Mouse (Mus musculus) A20 (cell line): ENCODE data around the gene C9orf72.

Experiments used
- DNase-seq: peaks from one replicate; pipeline ENCODE4 v3.0.0-alpha.2; 2011; ENCODE audit warnings: low read depth, low spot score

Gene C9orf72

DNA sequence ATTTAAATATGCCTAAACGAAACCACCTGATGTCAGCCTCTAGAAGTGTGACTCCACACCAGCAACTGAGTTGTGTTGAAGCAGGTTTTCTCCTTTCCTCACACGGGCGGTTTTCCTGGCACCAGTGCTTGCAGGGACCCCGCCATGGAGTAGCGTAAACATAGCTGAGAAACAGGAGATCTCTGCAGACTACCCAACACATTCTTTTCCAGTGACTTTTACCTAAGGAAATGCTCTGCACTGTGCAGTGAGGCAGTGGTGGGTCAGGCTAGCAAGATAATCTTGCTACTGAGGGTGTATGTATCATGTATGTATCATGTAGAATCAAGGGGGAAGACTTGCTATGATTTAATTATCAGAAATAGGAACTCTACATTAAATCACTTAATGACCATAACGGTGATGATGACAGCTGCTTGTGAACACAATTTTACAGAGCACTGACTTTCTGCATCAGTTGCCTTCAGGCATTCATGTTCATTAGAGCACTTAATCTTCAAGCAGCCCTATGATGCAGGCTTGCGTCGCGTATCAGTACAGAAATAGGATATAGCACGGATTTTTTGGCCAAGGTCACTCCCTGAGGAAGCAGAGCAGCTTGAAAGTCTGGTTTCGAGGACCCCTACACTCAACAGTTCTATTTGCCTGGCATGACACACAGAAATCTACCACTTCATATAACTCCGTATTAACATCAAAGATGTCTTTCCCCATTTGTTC is 47.9 kb downstream of the C9orf72 start:
- no peak for DNase-seq

DNA sequence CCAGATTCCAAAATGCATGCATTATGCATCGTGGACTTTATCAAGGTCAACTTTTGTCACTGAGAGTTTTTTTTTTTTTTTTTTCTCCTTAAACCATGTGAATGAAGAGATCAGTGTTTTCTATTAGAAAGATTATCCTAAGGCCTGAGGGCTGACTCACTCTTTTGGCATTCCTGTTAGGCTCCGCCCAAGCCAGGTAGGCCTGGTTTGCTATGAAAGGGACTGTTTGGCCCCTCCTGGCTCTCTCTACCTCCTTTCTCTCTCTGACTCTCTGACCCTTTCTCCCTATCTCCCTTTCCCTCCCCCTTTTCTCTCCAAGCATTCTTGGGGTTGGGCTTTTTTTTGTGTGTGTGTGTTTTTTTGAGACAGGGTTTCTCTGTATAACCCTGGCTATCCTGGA is 50.4 kb downstream of the C9orf72 start:
- DNase-seq: no peak

DNA sequence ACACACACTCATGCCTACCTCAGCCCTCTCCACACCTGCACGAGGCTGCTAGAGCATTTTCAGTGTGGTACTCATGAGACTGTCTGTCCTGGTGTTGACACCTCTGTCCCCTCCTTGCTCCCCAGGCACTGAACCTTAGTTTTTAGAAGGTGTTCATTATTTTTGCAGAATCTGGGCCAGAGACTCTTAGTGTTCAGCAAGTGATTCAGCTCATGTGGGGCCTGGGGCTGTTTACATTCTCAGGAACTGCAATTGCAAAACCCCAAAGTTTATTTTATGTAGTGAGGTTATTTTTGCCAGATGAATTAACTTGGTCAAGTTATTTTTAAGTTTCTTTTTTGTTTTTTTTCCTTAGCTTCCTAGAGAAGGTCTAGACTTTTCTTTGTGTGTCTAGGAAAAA is 52.4 kb downstream of the C9orf72 start:
- DNase-seq: no peak

DNA sequence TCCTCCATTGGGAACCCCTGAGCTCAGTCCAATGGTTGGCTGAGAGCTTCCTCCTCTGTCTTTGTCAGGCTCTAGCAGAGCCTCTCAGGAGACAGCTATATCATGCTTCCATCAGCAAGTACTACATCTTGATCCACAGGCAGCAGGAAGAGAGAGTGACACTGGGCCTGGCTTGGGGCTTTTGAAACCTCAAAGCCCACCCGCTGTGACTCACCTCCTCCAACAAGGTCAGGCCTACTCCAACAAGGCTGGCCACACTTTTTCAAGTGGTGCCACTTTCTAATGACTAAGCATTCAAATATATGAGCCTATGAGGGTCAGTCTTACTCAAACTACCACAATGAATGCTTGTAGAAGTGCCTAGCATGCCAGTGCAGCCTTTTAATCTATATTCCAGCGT is 53.5 kb downstream of the C9orf72 start:
- no peak for DNase-seq

DNA sequence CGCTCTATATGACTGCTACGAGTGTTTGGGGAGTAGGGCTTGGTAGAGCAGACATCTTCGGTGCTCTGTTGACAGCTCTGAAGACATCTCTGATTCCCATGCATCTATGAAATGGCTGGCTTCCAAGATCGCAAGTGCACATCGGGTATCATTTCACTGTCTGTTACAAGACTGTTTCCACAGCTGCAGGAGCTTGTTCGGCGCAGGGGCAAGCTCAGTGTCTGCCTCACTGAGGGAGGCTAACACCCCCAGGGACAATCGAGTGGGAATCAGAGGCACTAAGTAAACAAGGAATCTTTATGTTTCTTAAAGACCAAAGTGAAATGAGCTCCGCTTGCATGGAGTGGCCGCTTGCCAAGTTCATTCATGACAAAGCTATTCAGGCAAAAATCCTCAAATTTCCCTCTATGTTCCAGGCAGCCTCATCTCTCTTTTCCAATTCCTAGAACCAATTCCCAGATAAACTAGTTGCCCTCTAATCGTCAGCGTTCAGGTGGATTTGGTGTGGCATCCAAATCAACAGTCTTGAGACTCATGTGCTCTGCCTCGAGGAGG is 56.3 kb downstream of the C9orf72 start:
- DNase-seq: no peak

DNA sequence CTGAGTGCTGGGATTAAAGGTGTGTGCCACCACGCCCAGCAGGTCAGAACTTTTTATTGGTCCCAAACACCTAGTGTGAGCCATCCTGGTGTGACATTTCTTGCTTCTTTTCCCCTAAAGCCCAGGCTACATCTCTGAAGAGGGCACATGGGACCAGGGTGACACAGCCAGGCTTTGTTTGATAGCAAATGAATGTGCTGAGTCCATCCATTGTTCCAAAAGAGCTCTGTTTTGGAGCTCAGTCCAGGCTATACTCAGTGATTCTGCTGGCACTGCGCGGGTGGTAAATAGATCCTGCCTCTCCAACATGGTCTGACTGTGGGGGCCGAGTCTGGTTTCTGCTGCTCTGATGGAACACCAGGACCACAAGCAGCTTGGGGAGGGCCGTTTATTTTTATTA is 58.1 kb downstream of the C9orf72 start:
- DNase-seq: no peak

DNA sequence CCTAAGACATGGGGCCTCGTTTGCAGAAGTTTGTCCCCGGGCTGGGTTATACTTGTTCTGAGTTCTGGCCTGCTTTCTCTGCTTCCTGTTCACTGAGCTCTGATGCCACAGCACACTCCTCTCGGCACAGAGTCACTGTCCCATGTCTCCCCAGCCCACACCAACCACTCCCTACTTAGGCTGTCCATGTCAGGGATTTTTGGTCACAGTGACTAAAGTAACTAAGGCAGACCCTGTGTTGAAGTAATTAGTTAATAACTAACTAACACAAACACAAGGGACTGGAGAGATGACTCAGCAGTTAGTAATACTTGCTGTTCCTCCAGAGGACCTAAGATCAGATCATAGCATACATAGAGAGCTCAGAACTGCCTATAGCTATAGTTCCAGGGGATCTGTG is 60.0 kb downstream of the C9orf72 start:
- no peak for DNase-seq

DNA sequence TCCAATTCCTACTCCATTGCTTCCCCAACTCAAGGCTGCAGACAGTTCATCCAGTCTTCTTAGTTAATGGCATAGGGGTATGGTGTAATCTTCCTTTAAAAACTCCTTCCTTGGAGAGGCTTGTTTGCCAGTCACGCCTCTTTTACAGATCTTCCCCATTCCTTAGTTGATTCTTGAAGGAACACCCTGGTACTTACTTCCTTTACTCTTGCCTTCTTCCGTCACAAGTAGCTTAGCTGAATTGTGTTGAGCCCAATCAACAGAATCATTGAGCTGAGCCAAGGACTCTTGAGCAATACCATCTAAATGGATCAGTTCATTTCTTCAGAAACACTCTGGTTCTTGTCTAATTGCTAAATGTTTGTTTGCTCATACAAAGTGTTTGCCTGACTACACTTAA is 60.7 kb downstream of the C9orf72 start:
- DNase-seq: no peak

DNA sequence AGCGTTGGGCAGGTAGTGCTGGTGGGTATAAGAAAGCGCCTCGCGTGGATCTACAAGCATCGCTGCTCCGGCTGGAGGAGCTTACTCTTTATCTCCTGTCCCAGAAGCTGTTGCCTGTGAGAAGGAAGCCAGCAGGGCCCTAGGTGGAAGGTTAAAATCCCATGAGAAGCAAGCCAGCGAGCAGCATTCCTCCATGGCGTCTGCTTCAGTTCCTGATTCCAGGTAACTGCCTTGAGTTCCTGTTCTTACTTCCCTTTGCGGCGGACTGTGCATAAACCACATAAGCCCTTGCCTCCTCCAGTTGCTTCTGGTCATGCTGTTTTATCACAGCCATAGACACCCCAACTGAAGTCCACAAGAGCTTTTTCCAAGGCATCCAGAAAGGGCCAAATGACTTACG is 68.2 kb downstream of the C9orf72 start:
- no peak for DNase-seq

DNA sequence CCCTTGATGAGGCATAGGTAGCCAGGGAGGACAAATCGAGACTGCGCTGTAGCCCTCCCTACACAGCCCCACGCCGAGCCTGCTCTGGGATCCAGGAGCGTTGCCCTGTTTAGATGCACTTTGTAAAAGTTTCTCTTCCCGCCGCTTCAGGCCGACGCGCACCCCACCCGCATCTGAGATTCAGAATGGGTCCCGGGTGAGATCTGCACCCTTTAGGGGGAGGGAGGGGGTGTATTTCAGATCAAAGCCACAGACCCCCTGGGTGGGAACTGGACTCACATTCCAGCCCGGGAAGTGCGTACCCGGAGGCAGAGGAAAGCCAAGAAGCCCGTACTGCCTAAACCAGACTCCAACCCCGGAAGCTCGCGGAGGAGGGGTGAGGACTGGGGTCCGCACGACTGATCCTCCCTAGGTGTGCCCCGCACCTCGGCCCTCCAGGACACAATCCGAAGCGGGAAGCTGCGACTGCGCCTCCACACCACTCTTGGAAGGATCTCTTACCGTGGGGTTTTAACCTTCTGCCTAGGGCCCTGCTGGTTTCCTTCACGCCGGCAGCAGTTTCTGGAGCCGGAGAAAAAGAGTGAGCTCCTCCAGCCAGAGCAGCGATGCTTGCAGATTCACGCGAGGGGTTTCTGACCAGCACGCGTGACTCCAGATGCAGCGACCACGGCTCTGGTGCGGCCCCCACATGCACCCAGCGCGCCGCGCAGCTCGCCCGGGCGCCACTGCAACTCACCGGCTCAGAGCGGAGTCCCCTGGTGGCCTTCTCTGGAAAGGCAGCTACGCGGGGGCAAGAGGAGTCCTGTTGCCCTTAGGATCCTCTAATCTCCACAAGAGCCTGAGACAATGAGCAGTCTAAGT is 69.0 kb downstream of the C9orf72 start, which contains the start of gene Mob3b:
Mob3b (minus strand) TSS at position 734 of the 861 bp plus-strand sequence.
- peak; percentile 88 for DNase-seq

DNA sequence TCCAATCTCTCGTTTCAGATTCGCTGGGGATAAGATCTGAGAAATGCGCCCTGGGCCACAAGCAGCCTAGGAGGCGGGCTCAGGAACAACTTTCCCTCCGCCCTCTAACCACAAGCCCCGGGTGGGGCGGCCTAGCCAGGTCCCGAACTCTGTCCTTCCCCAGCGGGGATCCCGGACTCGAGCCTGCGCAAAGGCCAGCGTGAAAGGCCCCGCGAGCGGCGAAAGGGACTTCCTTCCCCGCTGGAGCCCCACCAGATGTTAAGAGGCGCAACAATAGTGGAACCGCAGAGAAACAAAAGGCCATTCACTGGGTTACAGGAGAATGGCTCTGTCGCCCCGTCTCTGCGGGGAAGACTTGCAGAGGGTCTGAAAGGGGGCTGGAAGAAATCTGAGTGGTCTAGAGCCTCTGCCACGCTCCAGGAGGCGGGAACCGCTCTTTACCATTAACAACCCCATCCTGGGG is 69.8 kb downstream of the C9orf72 start:
- DNase-seq: peak; percentile 54

DNA sequence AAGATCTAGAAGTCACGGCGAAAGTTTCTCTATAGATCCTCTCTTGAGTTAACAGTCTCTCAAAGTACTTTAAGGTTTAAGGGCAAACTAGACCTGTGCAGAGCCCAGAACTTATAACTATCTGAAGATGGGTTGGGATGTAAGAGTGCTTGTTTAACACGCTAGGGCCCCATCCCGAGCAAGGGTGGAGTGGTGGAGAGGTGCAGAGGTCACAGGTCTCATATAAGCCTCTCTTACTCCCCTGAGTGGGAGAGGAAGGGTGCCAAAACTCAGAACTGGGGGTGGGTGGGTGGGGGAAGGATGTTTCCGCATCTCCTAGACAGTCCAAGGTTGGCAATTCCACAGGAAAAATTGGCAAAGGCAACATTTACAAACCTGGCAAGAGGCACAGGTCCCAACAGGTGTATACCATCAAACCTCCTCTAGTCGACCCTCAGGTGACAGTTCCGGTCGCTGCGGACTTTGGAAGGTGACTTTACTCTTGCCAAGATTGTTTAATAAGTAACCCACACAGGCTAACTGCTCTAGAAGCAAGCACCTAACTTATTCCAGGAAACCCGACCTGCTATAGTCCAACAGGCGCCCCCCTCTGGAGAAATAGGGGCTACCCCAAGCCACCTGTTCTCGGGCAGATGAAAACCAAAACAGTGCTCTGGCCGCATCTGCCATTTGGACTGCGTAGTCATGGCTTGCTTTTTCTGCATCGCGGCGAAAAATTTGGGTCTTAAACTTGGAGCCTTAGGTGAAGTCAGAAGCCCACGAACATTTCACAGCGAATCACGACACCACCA is 70.6 kb downstream of the C9orf72 start:
- DNase-seq: peak; percentile 64

DNA sequence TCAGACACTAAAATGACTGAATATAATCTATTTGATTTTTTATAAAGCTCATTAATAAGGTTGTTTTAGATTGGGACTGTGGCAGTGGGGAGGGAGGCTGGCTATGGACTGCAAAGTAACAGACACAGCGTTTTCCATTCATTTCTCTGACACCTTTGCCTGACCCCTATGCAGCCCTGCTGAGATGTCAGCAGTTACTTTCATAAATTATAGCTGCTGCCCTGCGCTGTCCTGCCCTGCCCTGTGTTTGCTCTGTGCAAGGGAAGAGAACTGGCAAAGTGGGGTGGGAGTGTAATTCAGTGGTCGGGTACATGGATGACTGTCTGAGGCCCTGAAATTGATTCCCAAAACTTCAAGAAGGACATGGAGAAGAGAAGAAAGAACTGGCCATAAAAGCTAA is 71.9 kb downstream of the C9orf72 start:
- no peak for DNase-seq

DNA sequence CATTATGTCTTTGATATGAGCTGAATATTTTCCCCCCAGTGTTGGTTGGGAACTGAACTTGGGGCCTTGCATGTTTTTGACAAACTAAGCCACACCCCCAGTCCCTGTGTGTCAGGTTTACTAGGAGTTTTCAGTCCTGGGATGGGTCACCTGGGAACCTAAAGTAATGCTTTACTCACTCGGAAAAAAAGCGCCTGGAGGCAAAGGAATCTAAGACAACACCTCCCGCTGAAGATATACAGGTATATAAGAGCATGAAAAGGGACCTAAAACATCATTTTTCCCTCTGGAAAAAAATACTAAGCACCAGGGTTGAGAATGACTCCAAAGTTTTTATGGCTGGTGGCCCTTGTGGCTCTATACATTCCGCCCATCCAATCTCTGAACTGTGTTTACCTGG is 74.2 kb downstream of the C9orf72 start, which contains the start of gene Ifnk:
Ifnk (plus strand) TSS at position 301 of the 400 bp plus-strand sequence.
- DNase-seq: no peak

DNA sequence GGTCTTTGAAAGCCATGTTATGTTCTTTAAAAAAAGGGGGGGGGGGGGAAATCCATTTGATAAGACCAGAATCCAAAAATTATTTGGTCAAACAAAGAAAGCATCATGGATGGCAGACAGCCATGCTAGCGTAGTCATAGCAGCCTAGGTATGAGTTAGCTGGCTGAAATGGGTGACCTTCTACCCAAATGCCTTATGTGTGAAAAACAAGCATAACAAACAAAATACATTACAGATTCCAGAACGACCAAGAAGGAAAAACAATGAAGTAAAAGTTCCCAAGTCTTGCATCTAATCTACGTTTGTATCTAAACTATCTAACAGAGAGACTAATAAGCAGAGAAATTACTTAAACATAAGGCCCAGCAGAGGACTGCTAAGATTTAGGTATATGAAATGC is 75.3 kb downstream of the C9orf72 start:
- no peak for DNase-seq

DNA sequence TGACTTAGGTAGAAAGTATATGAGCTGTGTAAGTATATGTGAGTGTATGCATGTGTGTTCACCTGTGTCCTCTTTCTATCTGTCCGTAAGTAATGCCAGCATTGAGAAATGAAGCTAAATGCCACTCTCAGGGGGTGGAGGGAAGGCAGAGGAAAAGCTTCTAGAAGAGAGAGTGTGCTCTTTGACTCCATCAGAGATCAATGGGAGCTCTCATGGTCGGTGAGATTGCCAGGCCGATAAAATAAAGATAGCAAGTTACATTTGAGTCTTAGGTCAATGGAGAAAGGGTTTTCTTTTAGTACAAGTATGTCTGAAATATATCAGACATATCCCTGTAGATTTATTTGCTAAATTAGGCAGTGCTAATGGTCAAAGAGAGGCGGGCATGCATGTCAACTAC is 77.6 kb downstream of the C9orf72 start:
- DNase-seq: no peak

DNA sequence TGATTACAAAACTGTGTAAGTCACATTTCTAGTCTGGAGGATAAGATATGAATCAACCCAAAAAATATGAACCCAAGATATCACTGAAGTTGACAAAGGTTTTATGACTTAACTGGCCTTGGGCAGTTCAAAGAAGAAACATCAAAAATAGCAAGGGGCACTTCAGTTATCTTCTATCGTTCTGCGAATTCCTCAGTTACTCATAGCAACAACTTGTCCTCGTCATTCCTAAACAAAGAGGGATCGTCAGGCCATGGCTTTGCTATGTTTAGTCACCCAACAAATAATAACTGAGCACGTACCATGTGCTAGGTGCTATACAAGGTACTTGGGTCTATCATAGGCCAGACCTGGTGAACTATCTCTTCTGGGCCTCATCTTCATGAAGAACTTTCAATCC is 79.4 kb downstream of the C9orf72 start:
- DNase-seq: no peak

DNA sequence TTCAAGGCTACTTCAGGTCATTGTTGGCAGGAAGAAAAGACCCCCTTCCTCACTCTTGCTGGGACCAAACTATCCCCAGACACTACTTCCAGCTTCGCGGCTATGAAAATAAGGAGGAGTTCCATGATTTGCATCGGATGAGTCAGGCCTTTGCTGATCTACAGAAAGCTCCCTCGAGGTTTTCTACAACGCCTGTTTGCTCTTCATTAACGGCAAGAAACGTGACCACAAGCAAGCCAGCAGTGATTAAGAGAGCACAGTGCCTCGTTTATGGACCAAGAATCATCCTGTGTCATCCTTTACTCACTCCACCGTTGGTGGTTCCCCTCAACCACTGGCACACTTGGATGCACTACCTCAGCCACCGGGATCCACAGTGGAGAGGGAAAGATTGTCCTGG is 80.2 kb downstream of the C9orf72 start:
- no peak for DNase-seq

DNA sequence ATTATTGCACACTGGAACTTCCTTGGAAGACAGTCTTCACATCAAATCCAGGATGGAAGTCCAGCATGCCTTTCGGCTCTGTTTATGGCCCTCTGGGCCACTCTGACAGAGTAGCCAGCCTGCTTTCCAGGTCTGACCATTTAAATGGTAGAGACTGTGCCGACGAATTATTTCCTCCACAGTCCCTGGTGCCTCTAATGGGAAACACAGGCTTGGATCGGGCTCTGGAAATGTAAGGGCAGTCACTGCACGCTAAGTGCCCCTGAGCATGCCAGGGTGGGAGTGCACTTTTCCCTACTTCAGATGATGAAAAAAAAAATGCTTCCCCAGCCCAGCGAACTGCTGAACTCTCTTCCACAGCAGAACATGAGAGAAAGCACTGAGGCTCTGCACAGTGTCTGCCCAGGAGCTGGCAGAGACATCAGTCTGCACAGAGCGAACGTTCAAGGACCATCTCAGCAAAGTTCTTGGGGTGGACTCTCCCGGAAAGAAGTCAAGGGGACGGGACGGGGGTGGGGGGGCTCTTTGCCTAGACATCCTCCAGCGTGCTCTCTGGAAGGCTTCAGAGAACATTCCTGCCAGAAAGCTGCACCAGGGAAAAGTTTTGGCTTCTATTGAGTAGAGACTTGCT is 82.4 kb downstream of the C9orf72 start:
- DNase-seq: no peak
